Mouse (Mus musculus) activated CD4-positive, CD25-positive, alpha-beta regulatory T cell, adult 9 weeks (primary cell): ENCODE data around the gene Degs2. TPM values are rescaled to one million over a fixed set of nuclear protein-coding genes. Genes with fewer than 3 reads are reported as not detected.

Experiments
- polyA plus RNA-seq: library from polyadenylated mRNA; unstranded; fragments of 100-300 nt; shearing (Covaris generic); gene quantifications from one replicate; pipeline ENCODE4 v1.2.1, GENCODE M21; 2017

Gene Degs2
- polyA plus RNA-seq, result 3.9 TPM

DNA sequence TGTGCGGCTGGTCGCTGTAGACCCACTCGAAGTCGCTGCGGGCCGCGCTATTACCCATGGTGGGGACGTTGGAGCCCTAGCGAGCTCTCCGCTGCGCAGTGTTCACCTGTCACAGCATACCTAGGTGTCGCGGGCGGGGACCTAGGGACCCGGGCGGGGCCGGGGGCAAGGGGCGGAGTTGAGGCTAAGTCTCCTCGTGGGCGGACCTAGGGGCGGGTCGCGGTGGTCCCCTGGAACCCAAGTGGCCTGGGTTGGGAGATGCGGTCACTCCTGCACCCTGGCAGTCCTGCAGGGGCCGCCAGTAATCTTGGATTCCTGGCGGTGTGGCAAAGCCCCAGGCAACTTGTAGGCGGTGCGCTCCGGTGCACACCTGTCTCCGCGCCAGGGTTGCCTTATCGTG lies at the start of gene Degs2:
Degs2 (minus strand) TSS at position 131 of the 400 bp plus-strand sequence.

Other genes starting within 250 kb of the Degs2 start
- 539 TPM for gene Evl, start 147.6 kb downstream of the Degs2 start, polyA plus RNA-seq
- gene Yy1, start 90.7 kb upstream of the Degs2 start, polyA plus RNA-seq, result 7.1 TPM
- gene Slc25a29, start 133.6 kb upstream of the Degs2 start, polyA plus RNA-seq, result 7.8 TPM
- gene Slc25a47, start 133.7 kb upstream of the Degs2 start, polyA plus RNA-seq, result 0.99 TPM
- 9.2 TPM for gene Wdr25, start 191.3 kb upstream of the Degs2 start, polyA plus RNA-seq
- 109 TPM for gene Wars, start 191.9 kb upstream of the Degs2 start, polyA plus RNA-seq